In the genomic region with DNA sequence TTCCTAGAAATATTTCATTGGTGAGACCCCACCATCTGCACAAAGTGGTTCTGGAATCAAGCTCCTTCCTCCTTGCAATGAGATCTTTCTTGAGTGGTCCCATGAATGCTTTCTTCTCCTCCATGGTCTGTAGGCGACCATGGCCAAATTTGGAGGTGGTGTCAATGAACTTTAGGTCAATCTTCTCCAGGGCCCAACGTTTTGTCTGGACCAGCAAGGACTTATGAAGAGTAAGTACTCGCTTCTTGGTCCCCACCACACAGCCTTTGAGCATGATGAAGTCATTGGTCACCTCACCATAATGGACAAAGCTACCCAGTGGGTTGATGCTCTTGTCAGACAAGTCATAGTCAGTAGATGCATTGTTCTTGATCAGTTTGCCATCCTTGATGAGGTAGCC, we compare ENCODE assay signal across 14 mouse cellular contexts. TPM values are rescaled to one million over a fixed set of nuclear protein-coding genes. Genes with fewer than 3 reads are reported as not detected.
"Had no signal": no experiment of that assay in that cellular context is flagged by ENCODE, and none has a peak within 500 bp of the region (broad histone marks: within the 10 kb centered on the region; RNA-seq: fewer than 3 reads in every experiment).

No protein-coding gene starts in this region.

RNA-seq across cellular contexts. Expression of gene Sprr2a2, which starts 11.7 kb away (rescaled TPM):
- total RNA-seq: megakaryocyte progenitor cell, adult 5-6 weeks; monocyte, adult 5-6 weeks; neutrophil, adult 5-6 weeks had no signal
- polyA plus RNA-seq: liver, embryonic 12.5 days; macrophage; midbrain, embryonic 11.5 days; midbrain, embryonic 13.5 days; midbrain, embryonic 15.5 days; midbrain, postnatal 0 days; neural tube, embryonic 12.5 days; neural tube, embryonic 14.5 days had no signal

RNA-seq across cellular contexts. Expression of gene Sprr2a1, which starts 11.8 kb away (rescaled TPM):
- total RNA-seq: megakaryocyte progenitor cell, adult 5-6 weeks; midbrain, postnatal 0 days; monocyte, adult 5-6 weeks; neutrophil, adult 5-6 weeks had no signal
- polyA plus RNA-seq: liver, embryonic 14.5 days; lung, embryonic 14.5 days; lung, embryonic 16.5 days; macrophage; midbrain, embryonic 11.5 days; midbrain, embryonic 13.5 days; midbrain, embryonic 15.5 days; midbrain, postnatal 0 days; neural tube, embryonic 12.5 days; neural tube, embryonic 14.5 days had no signal

RNA-seq across cellular contexts. Expression of gene Sprr2a3, which starts 57.8 kb away (rescaled TPM):
- total RNA-seq: megakaryocyte progenitor cell, adult 5-6 weeks; midbrain, postnatal 0 days; monocyte, adult 5-6 weeks; neutrophil, adult 5-6 weeks had no signal
- polyA plus RNA-seq: liver, embryonic 12.5 days; liver, embryonic 14.5 days; lung, embryonic 14.5 days; macrophage; midbrain, embryonic 11.5 days; midbrain, embryonic 13.5 days; midbrain, embryonic 15.5 days; midbrain, postnatal 0 days; neural tube, embryonic 12.5 days; neural tube, embryonic 14.5 days had no signal
